Mouse (Mus musculus) lung, adult 2 months (tissue): ENCODE results near the gene Gm17482. TPM values are rescaled to one million over a fixed set of nuclear protein-coding genes. Genes with fewer than 3 reads are reported as not detected.
A peak's percentile ranks its signal among the peaks of the same experiment; 100 is the strongest.
"Not testable (repeated sequence)": the region's sequence is repeated elsewhere in the genome, so short reads cannot be mapped to it uniquely, and the experiment has no call there.

Experiments used
- DNase-seq: peaks from one replicate; pipeline ENCODE4 v3.0.0; 2022
- H3K4me1 ChIP-seq: fragments of 200-500 bp; 2 replicates; pipeline ENCODE4 v1.6.1; 2011; ENCODE audit warnings: low read length; ENCODE audit not compliant: control insufficient read depth, insufficient read depth
- H3K4me3 ChIP-seq: fragments of 200-500 bp; replicated peaks from 2 replicates; pipeline ENCODE3; 2011; ENCODE audit warnings: low read depth, mild to moderate bottlenecking, control low read depth, low read length; ENCODE audit errors: extremely low read depth
- CTCF ChIP-seq: fragments of 200-500 bp; IDR thresholded peaks from 2 replicates; pipeline ENCODE4 v1.5.1; 2011; ENCODE audit warnings: mild to moderate bottlenecking, low read length, control low read depth; ENCODE audit not compliant: insufficient read depth
- POLR2A ChIP-seq: fragments of 200-500 bp; IDR thresholded peaks from 2 replicates; pipeline ENCODE4 v1.6.1; 2011; ENCODE audit warnings: low read depth, mild to moderate bottlenecking, control low read depth, low read length, borderline replicate concordance; ENCODE audit errors: extremely low read depth
- WGBS: fragments of 180-500 bp; shearing (Covaris S2); methylation state at CpG from one replicate; pipeline ENCODE4 v1.1.7; 2018; 5-methylcytosine and 5-hydroxymethylcytosine counted together
- polyA plus RNA-seq: library from polyadenylated mRNA; depleted of rRNA; stranded (reverse); fragments of >200 nt; gene quantifications from 2 replicates; pipeline ENCODE4 v1.2.3, GENCODE M21; 2012

Gm17482 gene
- polyA plus RNA-seq, 1 experiment: not detected

- no peak for DNase-seq
- Histone ChIP-seq H3K4me1 (no peaks in the 10 kb centered on the region), H3K4me3 (no peak overlapping the region)
- WGBS: 86% methylated on average over 8 of the region's 8 CpGs
- no peak for TF ChIP-seq POLR2A
- no peak for TF ChIP-seq CTCF
Observed at GRCm38 (mm10) chr6:115221215-115221641, 5.9 kb upstream of the Gm17482 start.

DNA sequence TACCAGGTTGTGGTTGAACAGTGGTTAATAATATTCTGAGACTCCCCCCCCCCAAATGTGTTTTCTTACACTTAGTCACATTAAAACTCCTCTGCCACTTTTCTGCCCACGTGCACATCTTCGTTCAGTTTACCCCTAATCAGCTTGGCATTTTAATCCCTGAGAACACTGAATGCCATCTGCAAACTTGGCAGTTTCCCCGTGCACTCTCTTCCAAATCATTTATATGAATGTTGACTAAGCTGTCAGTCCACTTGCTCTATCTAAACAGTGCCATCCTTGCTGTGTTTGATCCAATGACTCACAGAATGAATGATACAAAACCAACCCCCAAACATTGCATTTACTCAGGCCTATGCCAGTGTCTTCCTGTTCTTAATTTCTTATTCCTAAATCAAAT lies 1.6 kb upstream of the Gm17482 start:
- WGBS: 31% methylated on average over 3 of the region's 3 CpGs
- Histone ChIP-seq H3K4me3 (no peak overlapping the region), H3K4me1 (no peaks in the 10 kb centered on the region)
- DNase-seq: no peak
- no peak for TF ChIP-seq POLR2A
- TF ChIP-seq CTCF: no peak

DNA sequence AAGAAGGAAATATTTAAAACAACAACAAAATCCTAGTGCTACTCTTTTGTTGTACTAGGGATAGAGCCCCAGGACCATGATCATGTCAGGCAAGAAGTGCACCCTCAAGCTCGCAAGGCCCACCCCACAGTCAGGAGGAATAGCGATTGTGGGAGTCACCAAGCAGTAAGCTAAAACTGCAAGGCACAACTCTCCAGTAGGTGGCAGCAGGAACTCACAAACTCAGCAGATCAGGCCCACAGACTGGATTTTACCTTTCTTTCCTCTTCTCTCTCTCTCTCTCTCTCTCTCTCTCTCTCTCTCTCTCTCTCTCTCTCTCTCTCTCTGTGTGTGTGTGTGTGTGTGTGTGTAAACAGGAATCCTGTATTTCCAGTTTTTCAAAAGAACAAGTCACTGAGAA lies 386 bp downstream of the Gm17482 start:
- DNase-seq: peak; percentile 74
- H3K4me3 ChIP-seq: no peak overlapping the region
- WGBS: 7% methylated on average over 2 of the region's 2 CpGs
- H3K4me1 ChIP-seq: no peaks in the 10 kb centered on the region
- TF ChIP-seq CTCF (peak; percentile 88), POLR2A (no peak)

DNA sequence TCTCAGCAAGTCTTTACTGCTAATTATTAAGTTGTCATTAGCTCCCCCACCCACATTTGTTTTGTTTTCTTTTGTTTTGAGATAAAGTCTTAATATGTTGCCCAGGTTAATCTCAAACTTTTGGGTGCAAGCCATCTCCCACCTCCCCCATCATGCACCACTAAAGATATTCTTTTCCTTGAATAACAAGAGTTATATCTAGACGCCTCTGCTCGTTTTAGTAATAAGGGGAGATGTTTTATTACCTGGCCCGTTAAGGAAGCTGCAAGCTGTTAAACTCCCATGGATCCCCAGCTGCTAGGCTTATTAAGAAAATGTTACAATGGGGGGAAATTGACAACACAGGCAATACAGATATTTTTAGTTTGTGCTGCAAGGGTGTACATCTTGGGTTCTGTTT lies 3.4 kb downstream of the Gm17482 start:
- Histone ChIP-seq H3K4me3 (no peak overlapping the region), H3K4me1 (no peaks in the 10 kb centered on the region)
- WGBS: 76% methylated on average over 3 of the region's 3 CpGs
- DNase-seq: no peak
- no peak for TF ChIP-seq POLR2A

GRCm38 (mm10) chr6:115231836-115232235 lies 4.7 kb downstream of the Gm17482 start:
- TF ChIP-seq CTCF (no peak), POLR2A (no peak)
- WGBS: 33% methylated on average over 4 of the region's 4 CpGs
- Histone ChIP-seq H3K4me3 (no peak overlapping the region), H3K4me1 (no peaks in the 10 kb centered on the region)
- DNase-seq: no peak

DNA sequence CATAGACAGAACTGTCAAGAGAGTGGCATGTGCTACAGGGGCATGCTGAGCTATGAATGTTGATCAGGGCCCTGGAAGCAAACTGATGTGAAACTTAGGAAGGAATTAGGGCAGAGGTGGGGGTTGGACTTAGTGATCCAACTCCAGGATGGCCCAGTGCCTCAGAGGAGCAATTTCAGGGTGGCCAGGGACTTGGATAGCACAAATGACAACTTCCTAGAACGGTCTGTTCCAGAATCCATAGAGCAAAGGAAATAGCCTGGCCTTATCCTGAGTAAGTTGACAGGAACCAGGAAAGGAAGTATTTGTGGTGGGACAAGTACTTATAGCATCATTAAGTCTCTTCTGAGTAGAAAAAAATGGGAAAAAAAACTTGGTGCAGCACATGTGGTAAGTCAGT lies 5.4 kb downstream of the Gm17482 start:
- TF ChIP-seq CTCF (no peak), POLR2A (no peak)

GRCm38 (mm10) chr6:115238031-115239027 lies 11.2 kb downstream of the Gm17482 start:
- Histone ChIP-seq H3K4me3 (no peak overlapping the region), H3K4me1 (0 out of 2 replicates have a peak, but pooled peaks cover 3% of the 10 kb centered on the region)
- TF ChIP-seq POLR2A (no peak), CTCF (no peak)
- 71% methylated on average over 9 of the region's 9 CpGs for WGBS
- no peak for DNase-seq

More for the DNA sequence above, 5.4 kb downstream of the Gm17482 start:
- no peaks in the 10 kb centered on the region for H3K4me1 ChIP-seq
- H3K4me3 ChIP-seq: no peak overlapping the region
- DNase-seq: no peak
- 48% methylated on average over 1 of the region's 1 CpGs for WGBS

- Histone ChIP-seq H3K4me1 (0 out of 2 replicates have a peak, but pooled peaks cover 3% of the 10 kb centered on the region), H3K4me3 (no peak overlapping the region)
- 86% methylated on average over 7 of the region's 7 CpGs for WGBS
- DNase-seq: no peak
- TF ChIP-seq POLR2A (no peak), CTCF (no peak)
Observed at GRCm38 (mm10) chr6:115239335-115239734, 12.2 kb downstream of the Gm17482 start.

- H3K4me3 ChIP-seq, DNase-seq, H3K4me1 ChIP-seq: not testable (repeated sequence)
- 34% methylated on average over 2 of the region's 2 CpGs for WGBS
Observed at GRCm38 (mm10) chr6:115240431-115240830, 13.3 kb downstream of the Gm17482 start.

GRCm38 (mm10) chr6:115241131-115241699 lies 14.1 kb downstream of the Gm17482 start:
- WGBS: 72% methylated on average over 3 of the region's 3 CpGs
- TF ChIP-seq CTCF: no peak
- TF ChIP-seq POLR2A: no peak
- Histone ChIP-seq H3K4me3 (no peak overlapping the region), H3K4me1 (0 out of 2 replicates have a peak, but pooled peaks cover 3% of the 10 kb centered on the region)
- no peak for DNase-seq
